Mouse (Mus musculus): ENCODE measurements around the gene Ppp2r2c.

The Ppp2r2c gene

GRCm38 (mm10) chr5:36979001-36979400 lies 110.7 kb downstream of the Ppp2r2c start:
- CTCF ChIA-PET: no interaction called here

GRCm38 (mm10) chr5:36979631-36980030 lies 111.3 kb downstream of the Ppp2r2c start:
- CTCF ChIA-PET: no interaction called here

GRCm38 (mm10) chr5:36982271-36982670 lies 114.0 kb downstream of the Ppp2r2c start:
- CTCF ChIA-PET: no interaction called here

- CTCF ChIA-PET: no interaction called here
Observed at GRCm38 (mm10) chr5:36986617-36987016, 118.3 kb downstream of the Ppp2r2c start.

GRCm38 (mm10) chr5:36988124-36988780 lies 119.9 kb downstream of the Ppp2r2c start:
- CTCF ChIA-PET: interaction anchor here (0.6 kb wide), 1 partner anchor 61 kb away, joined by 5 read pairs; no protein-coding TSS in a partner anchor

- CTCF ChIA-PET: no interaction called here
Observed at GRCm38 (mm10) chr5:36988781-36989624, 120.7 kb downstream of the Ppp2r2c start, which contains the start of gene Wfs1. Gene Wfs1, minus strand, starts transcription at chr5:36989205.

DNA sequence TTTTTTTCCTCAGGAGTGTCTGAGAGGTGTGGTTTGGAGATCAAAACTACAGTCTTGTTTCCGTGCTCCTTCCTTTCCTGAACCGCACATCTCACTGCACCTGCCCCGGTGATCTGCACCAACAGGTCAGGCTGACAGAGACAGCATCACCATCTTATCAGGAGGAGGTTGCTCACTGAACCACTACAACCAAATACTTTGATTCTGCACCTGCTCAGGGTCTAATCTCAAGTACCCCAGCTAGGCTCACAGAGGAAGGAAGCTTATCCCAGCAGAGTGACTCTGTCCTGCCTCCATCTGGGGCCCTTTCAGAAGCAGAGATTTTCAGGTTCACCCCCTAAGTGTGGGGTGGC lies 121.3 kb downstream of the Ppp2r2c start:
- CTCF ChIA-PET: no interaction called here

DNA sequence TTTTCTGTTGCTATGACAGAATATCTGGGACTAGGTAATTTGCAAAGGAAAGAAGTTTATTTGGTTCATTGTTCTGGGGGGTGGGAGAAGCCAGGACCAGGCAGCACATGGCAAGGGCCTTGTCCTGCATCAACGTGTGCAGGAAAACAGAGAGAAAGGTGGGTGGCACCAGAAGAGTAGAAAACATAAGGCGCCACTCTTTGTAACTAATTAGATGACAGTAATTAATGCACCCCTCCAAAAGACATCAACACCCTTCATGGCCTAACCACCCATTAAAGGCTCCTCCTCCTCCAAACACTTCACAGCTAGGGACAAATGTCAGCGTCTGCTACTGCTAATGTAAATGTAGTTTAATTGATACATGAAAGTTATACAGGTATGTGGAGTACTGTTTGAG lies 121.9 kb downstream of the Ppp2r2c start:
- CTCF ChIA-PET: interaction anchor here (0.6 kb wide), 1 partner anchor 310 kb away, joined by 3 read pairs; no protein-coding TSS in a partner anchor

DNA sequence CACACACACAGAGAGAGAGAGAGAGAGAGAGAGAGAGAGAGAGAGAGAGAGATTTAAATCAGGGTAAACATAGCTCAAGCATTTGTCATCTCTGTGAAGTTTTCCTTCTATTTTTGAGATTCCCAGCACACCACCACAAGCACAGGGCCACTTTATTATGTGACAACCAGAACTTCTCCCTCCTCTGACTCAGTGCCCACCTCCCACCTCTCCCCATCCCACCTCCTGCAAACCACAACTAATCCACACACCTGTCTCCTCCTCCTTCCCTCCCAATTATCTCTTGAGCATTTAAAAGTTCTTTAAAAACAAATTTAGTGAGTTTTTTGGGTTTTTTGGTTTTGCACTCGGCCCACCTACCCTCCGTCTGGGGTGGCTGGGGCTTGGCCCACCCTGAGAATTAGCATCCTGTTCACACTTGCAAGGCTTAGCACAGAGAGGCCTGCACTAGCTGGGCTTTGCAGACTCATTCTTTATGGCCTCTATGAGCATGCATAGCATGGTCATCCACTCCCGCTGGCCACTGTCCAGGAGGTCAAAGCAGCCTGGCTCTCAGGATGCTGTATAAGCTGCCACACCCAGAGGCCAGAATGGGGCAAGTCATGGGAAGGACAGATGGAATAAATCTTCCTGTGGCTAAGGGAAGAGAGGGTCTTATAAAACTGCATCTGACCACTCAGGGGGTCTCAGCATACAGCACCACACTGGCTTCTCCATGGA lies 122.5 kb downstream of the Ppp2r2c start:
- CTCF ChIA-PET: no interaction called here

GRCm38 (mm10) chr5:36996410-36996809 lies 128.1 kb downstream of the Ppp2r2c start:
- CTCF ChIA-PET: no interaction called here

DNA sequence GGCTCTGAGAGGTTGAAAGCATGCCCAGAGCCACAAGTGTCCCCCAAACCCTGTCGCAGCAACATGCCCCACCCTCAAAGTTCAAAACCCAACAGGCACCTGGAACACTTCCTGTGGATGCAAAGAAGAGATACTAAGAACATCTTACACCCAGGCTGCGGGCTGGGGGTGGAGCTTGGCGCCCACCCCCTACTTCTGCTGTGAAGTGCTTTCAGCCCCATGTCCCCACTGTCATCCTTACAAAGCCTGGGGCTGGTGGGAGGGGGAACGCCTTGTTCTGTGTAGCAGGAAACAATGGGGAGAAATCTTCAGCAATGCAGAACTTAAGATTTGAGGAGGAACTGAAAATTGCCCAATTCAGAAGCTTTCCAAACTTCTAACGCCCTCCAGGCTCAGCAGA lies 129.7 kb downstream of the Ppp2r2c start:
- CTCF ChIA-PET: interaction anchor here (0.7 to 1.2 kb wide), 2 partner anchors 52 to 110 kb away, joined by 6 to 9 read pairs; no protein-coding TSS in a partner anchor

GRCm38 (mm10) chr5:37001002-37001401 lies 132.7 kb downstream of the Ppp2r2c start:
- CTCF ChIA-PET: interaction anchor here (0.9 to 1.3 kb wide), 3 partner anchors 41 to 148 kb away, joined by 3 to 5 read pairs (median 4); no protein-coding TSS in a partner anchor

GRCm38 (mm10) chr5:37002001-37002400 lies 133.7 kb downstream of the Ppp2r2c start:
- CTCF ChIA-PET: interaction anchor here (0.9 kb wide), 1 partner anchor 147 kb away, joined by 3 read pairs; no protein-coding TSS in a partner anchor

Data from spleen, embryonic (tissue).